Mouse (Mus musculus) limb, embryonic 14.5 days (tissue): Measurements from ENCODE around the gene Slc16a1. TPM values are rescaled to one million over a fixed set of nuclear protein-coding genes. Genes with fewer than 3 reads are reported as not detected.
"Not testable (repeated sequence)": the region's sequence is repeated elsewhere in the genome, so short reads cannot be mapped to it uniquely, and the experiment has no call there.

Source experiments
- ATAC-seq: fragments of 200-750 bp; cut with Nextera tagmentation; 2 replicates; pipeline ENCODE4 v1.8.0; 2017; ENCODE audit warnings: low read depth, moderate number of reproducible peaks, moderate TSS enrichment; ENCODE audit not compliant: low FRiP score
- DNase-seq: peaks from one replicate; pipeline ENCODE4 v3.0.0-alpha.2; 2015; ENCODE audit warnings: low spot score
- H3K27ac ChIP-seq: fragments of 300-500 bp; sonication (generic); replicated peaks from 2 replicates; pipeline ENCODE4 v1.5.1; 2014; ENCODE audit warnings: low read depth, mild to moderate bottlenecking, low read length, moderate library complexity, mixed read lengths
- H3K27me3 ChIP-seq: fragments of 300-500 bp; sonication (generic); 2 replicates; pipeline ENCODE4 v1.6.1; 2014; ENCODE audit warnings: low read length, mixed read lengths; ENCODE audit not compliant: control insufficient read depth, insufficient read depth
- H3K36me3 ChIP-seq: fragments of 300-500 bp; sonication (generic); 2 replicates; pipeline ENCODE4 v1.6.1; 2014; ENCODE audit warnings: mild to moderate bottlenecking, low read length, moderate library complexity, mixed read lengths; ENCODE audit not compliant: control insufficient read depth, insufficient read depth
- H3K4me1 ChIP-seq: fragments of 300-500 bp; sonication (generic); 2 replicates; pipeline ENCODE4 v1.6.1; 2014; ENCODE audit warnings: antibody characterized with exemption, low read length, mixed read lengths; ENCODE audit not compliant: control insufficient read depth, insufficient read depth
- H3K4me2 ChIP-seq: fragments of 300-500 bp; sonication (generic); replicated peaks from 2 replicates; pipeline ENCODE4 v1.6.1; 2014; ENCODE audit warnings: low read depth, mild to moderate bottlenecking, low read length, moderate library complexity; ENCODE audit not compliant: severe bottlenecking
- H3K4me3 ChIP-seq: fragments of 300-500 bp; sonication (generic); replicated peaks from 2 replicates; pipeline ENCODE4 v1.5.1; 2014; ENCODE audit warnings: low read length
- H3K9ac ChIP-seq: fragments of 300-500 bp; sonication (generic); 2 replicates; pipeline ENCODE4 v1.6.1; 2014; ENCODE audit warnings: mild to moderate bottlenecking, low read depth, low read length, moderate library complexity; ENCODE audit not compliant: severe bottlenecking
- H3K9me3 ChIP-seq: fragments of 300-500 bp; sonication (generic); 2 replicates; pipeline ENCODE4 v1.6.1; 2016; ENCODE audit warnings: low read length; ENCODE audit not compliant: control insufficient read depth
- POLR2A ChIP-seq: fragments of 200-500 bp; IDR thresholded peaks from 2 replicates; pipeline ENCODE4 v1.8.0; 2012; ENCODE audit warnings: inconsistent platforms, mild to moderate bottlenecking, moderate library complexity, borderline replicate concordance; ENCODE audit not compliant: insufficient read depth, insufficient read length; ENCODE audit errors: extremely low read depth
- WGBS: fragments of 180-500 bp; shearing (Covaris S2); extraction: QIAGEN DNeasy Blood & Tissue Kit; methylation state at CpG from one replicate; pipeline ENCODE4 v1.1.7; 2014; 5-methylcytosine and 5-hydroxymethylcytosine counted together
- polyA plus RNA-seq, 2 experiments: library from polyadenylated mRNA; depleted of rRNA in 1 of 2; stranded (reverse) in 1 of 2; unstranded in 1 of 2; fragments of >200 nt; fragmentation: Nextera tagmentation in 1 of 2; extraction: Ambion mirVana in 1 of 2; gene quantifications; 2 replicates each; pipeline versions ENCODE4 v1.2.1 to v1.2.3; 2012 to 2014

The Slc16a1 gene
- polyA plus RNA-seq, 2 experiments: 23.3 to 46.6 TPM

GRCm38 (mm10) chr3:104662007-104662406, 23.5 kb downstream of the Slc16a1 start:
- 30% methylated on average over 4 of the region's 4 CpGs for WGBS
- no peak overlapping the region for H3K4me2 ChIP-seq
- peaks cover 4% of the 10 kb centered on the region for H3K4me1 ChIP-seq
- ATAC-seq (no peak), DNase-seq (no peak)
- no peak for TF ChIP-seq POLR2A
- no peaks in the 10 kb centered on the region for H3K27me3 ChIP-seq
- H3K36me3 ChIP-seq: peaks cover 5% of the 10 kb centered on the region; the same call in 1 of the 2 replicates
- no peak overlapping the region for H3K4me3 ChIP-seq
- no peak overlapping the region for H3K27ac ChIP-seq
- H3K9me3 ChIP-seq: no peaks in the 10 kb centered on the region
- H3K9ac ChIP-seq: no peak overlapping the region

- no peaks in the 10 kb centered on the region for H3K27me3 ChIP-seq
- peaks cover under 1% of the 10 kb centered on the region; the same call in 1 of the 2 replicates for H3K36me3 ChIP-seq
- TF ChIP-seq POLR2A: no peak
- H3K4me1 ChIP-seq: peaks cover 7% of the 10 kb centered on the region
- H3K9ac ChIP-seq: no peak overlapping the region
- H3K27ac ChIP-seq: no peak overlapping the region
- 81% methylated on average over 11 of the region's 11 CpGs for WGBS
- H3K4me3 ChIP-seq: no peak overlapping the region
- no peak overlapping the region for H3K4me2 ChIP-seq
- no peaks in the 10 kb centered on the region for H3K9me3 ChIP-seq
- no peak for ATAC-seq
- DNase-seq: no peak
Measured at GRCm38 (mm10) chr3:104662926-104663325, 24.5 kb downstream of the Slc16a1 start.

GRCm38 (mm10) chr3:104666950-104667349, 28.5 kb downstream of the Slc16a1 start:
- ATAC-seq (no peak), DNase-seq (peak; percentile 38)
- no peaks in the 10 kb centered on the region for H3K9me3 ChIP-seq

GRCm38 (mm10) chr3:104667451-104667850, 29.0 kb downstream of the Slc16a1 start:
- H3K9me3 ChIP-seq: no peaks in the 10 kb centered on the region
- H3K4me1 ChIP-seq: peaks cover 10% of the 10 kb centered on the region; the same call in 1 of the 2 replicates
- H3K27me3 ChIP-seq: no peaks in the 10 kb centered on the region
- no peak overlapping the region for H3K4me2 ChIP-seq
- DNase-seq (no peak), ATAC-seq (peak; percentile 35; the same call in 1 of the 2 replicates)
- H3K9ac ChIP-seq: no peak overlapping the region
- no peaks in the 10 kb centered on the region for H3K36me3 ChIP-seq
- no peak overlapping the region for H3K4me3 ChIP-seq
- no peak for TF ChIP-seq POLR2A
- 56% methylated on average over 10 of the region's 10 CpGs for WGBS
- 0 out of 2 replicates have a peak overlapping the region, but pooled peaks have one; percentile 43 for H3K27ac ChIP-seq

More at GRCm38 (mm10) chr3:104666950-104667349, 28.5 kb downstream of the Slc16a1 start:
- WGBS: 30% methylated on average over 4 of the region's 4 CpGs
- no peak overlapping the region for H3K4me3 ChIP-seq
- no peak overlapping the region for H3K9ac ChIP-seq
- no peak for TF ChIP-seq POLR2A
- no peak overlapping the region for H3K4me2 ChIP-seq
- no peaks in the 10 kb centered on the region for H3K36me3 ChIP-seq
- peaks cover 12% of the 10 kb centered on the region for H3K4me1 ChIP-seq
- H3K27ac ChIP-seq: no peak overlapping the region
- no peaks in the 10 kb centered on the region for H3K27me3 ChIP-seq

- no peaks in the 10 kb centered on the region for H3K36me3 ChIP-seq
- no peak overlapping the region for H3K4me2 ChIP-seq
- DNase-seq (no peak), ATAC-seq (no peak)
- 87% methylated on average over 5 of the region's 5 CpGs for WGBS
- no peaks in the 10 kb centered on the region for H3K9me3 ChIP-seq
- no peak overlapping the region for H3K27ac ChIP-seq
- no peaks in the 10 kb centered on the region for H3K27me3 ChIP-seq
- H3K9ac ChIP-seq: no peak overlapping the region
- no peak overlapping the region for H3K4me3 ChIP-seq
- TF ChIP-seq POLR2A: no peak
- peaks cover 10% of the 10 kb centered on the region; the same call in 1 of the 2 replicates for H3K4me1 ChIP-seq
Measured at GRCm38 (mm10) chr3:104668989-104669388, 30.5 kb downstream of the Slc16a1 start.

GRCm38 (mm10) chr3:104669856-104670182, 31.4 kb downstream of the Slc16a1 start:
- Histone ChIP-seq H3K9ac (no peak overlapping the region), H3K9me3 (no peaks in the 10 kb centered on the region), H3K27me3 (no peaks in the 10 kb centered on the region), H3K4me1 (peaks cover 14% of the 10 kb centered on the region; the same call in 1 of the 2 replicates), H3K36me3 (no peaks in the 10 kb centered on the region), H3K4me3 (no peak overlapping the region), H3K4me2 (no peak overlapping the region), H3K27ac (no peak overlapping the region)
- DNase-seq: no peak
- no peak for ATAC-seq
- no peak for TF ChIP-seq POLR2A
- WGBS: 39% methylated on average over 1 of the region's 1 CpGs

GRCm38 (mm10) chr3:104670183-104671020, 31.9 kb downstream of the Slc16a1 start:
- not testable (repeated sequence) for H3K36me3 ChIP-seq, H3K9me3 ChIP-seq, H3K4me2 ChIP-seq, H3K9ac ChIP-seq, DNase-seq, H3K4me3 ChIP-seq, H3K27ac ChIP-seq, H3K27me3 ChIP-seq
- ATAC-seq: peak; percentile 24
- peaks cover 14% of the 10 kb centered on the region; the same call in 1 of the 2 replicates for H3K4me1 ChIP-seq
- 36% methylated on average over 1 of the region's 1 CpGs for WGBS
